Mouse (Mus musculus): ENCODE data around the gene Ick.
"Not testable (repeated sequence)": the region's sequence is repeated elsewhere in the genome, so short reads cannot be mapped to it uniquely, and the experiment has no call there.

Ick gene

GRCm38 (mm10) chr9:78105501-78105932 lies 3.5 kb upstream of the Ick start:
- DNase-seq: peak in 1 of 2 experiments; percentile 28

DNA sequence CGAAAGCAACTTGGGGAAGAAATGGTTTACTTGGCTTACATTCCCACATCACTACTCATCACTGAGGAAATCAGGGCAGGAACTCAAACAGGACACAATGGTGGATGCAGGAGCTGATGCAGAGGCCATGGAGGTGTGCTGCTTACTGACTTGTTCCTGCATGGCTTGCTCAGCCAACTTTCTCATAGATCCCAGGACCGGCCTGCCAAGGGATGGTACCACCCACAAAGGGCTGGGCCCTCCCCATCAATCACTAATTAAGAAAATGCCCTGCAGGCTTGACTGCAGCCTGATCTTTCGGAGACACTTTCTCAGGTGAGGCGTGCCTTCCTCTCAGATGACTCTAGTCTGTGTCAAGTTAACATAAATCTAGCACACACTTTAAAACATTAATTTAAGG lies 2.2 kb upstream of the Ick start:
- DNase-seq: no peak

DNA sequence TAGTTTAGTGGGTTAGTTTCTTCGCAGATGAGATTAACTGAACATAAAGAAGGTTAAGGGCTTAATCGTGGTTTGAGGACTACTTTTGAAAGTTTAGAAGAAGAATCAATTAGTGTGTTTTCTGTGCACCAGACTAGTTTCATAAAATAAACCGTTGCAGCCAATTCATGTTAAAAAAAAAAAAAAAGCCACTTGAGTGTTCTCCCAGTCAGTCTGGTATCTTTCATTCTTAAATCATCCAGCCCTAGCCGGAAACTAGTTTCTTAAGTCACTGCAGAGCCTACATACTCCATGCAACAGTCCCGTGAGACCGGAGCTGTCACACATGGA lies 1.4 kb upstream of the Ick start:
- no peak for DNase-seq

DNA sequence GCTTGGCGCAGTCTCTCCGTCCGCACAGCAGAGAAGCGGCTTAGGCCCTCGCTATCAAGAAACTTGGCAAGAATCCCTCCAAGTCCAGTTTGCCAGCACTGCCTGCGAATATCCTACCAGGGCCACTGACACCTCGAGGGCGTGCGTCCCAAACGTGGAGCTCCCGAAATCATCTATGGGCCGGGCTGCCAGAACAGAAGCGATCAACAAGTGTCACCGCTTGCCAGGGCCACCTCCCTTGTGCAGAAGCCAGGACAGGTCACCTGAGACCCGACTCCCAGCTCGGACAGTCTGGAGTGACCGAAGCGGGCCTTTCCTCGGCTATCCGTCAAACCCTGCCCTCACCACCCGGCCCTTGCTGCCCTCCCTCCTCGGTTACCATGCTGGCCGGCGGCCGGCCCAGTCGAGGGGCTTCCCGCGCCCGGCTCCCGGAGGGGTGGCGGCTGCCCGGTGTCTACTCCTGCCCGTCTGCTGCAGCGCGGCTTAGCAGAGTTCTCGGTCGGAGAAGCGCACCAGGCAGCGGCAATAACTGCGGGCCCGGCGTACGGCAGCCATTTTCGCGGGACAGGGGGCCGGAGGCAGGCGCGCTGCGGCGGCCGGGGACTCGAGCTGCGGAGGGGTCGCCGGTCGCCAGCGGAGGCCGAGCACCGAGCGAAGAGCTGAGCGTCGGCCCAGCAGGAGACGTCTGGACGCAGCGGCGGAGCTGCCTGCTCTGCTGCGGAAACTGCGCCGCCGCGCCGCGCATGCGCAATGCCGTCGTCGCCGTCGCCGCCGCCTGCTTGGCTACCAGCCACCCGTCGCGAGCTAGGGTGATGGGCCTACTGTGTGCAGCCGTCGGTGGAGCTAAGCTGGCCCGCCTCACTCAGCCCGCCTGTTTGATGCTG lies 838 bp upstream of the Ick start:
- DNase-seq: peak; percentile 80 to 82

- DNase-seq: no peak
Observed at GRCm38 (mm10) chr9:78109656-78110055, 664 bp downstream of the Ick start.

DNA sequence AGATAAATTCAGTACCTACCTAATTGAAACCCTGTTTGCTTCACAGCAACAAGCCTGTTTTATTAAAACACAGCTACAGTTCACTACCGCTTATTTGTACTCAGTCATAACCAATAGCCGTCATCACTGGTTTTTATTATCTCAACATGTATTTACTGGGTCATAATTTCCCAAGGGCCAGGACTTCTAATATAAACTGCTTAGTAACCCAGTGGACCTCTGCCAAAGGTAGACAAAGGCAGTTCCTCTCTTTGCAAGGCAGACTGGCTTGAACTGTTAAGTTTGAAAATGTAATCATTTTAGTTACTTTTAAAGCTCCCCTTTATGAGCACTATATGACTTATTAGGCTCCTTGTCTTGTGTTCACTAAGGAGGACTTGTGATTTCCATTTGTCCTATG lies 2.5 kb downstream of the Ick start:
- no peak for DNase-seq

- DNase-seq: peak; percentile 91 to 94
Observed at GRCm38 (mm10) chr9:78112770-78113537, 4.0 kb downstream of the Ick start.

DNA sequence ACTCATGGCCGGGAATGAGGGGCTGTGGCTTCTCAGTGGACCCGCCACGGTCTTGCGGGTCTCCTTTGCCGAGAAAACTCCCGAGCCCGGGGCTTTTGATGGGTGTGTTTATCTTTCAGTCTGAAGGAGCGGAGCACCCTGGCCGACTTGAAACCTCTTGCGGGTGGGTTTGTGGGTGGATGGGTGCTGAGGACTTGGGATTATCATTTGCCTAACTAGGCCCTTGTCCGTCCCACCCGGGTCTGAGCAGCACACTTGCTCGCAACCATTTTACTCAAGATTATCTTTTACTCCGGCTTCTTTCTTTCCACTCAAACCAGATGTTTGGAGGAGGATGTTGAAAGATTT lies 4.5 kb downstream of the Ick start:
- DNase-seq: no peak

DNA sequence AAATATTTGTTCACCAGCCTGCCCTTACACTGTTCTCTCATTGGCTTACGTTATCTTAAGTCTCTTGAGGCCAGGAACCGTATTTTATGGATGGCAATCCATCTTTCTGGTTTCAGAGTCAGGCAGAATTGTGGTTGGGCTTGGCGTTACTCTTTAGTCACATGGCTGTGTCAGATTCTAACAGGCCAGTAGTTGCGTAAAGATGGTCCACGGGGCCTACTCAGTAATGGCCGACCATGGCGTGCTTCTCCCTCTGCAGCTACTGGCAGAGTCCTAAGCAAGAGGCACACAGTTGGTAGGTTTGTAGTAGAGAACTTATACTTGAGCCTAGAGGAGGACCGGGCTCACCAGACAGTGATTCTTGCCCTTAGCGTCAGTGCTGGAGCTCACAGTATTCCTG lies 6.8 kb downstream of the Ick start:
- DNase-seq: no peak

DNA sequence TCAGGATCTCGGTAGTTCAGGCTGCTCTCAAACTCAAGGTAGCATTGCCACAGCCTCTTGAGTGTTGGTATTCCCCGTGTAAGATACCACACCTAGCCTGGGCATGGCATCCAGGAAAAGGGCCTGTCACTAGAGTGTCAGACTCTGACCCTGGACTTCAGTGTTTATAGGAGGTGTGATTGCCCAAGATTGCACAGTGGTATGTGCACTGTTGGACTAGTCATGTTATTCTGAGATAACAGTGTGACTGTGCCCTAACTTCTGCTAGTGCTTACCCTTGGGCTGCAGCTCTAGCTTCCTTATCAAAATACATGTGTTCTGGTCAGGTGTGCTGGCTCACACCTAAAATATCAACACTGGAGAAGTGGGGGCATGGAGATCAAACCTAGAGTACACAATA lies 8.7 kb downstream of the Ick start:
- peak; percentile 52 to 73 for DNase-seq

DNA sequence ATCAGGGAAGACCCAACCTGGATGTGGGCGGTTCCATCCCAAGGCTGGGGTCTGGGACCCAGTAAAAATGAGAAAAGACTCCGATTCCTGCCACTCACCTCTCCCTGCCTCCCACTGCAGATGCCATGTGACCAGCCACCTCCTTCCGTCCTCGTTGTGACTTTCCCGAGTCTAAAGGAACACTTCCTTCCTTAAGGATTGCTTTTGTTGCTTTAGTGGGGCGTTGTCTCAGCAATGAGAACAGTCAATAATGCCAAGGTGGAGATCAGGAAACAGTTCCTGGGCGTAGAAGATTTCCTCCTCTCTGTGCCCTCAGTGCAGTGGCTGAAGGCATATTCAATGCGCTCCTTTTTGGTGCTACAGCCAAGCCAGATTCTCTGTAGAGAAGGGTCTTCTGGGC lies 12.4 kb downstream of the Ick start:
- DNase-seq: peak; percentile 72 to 86

- DNase-seq: no peak
Observed at GRCm38 (mm10) chr9:78121985-78122384, 13.0 kb downstream of the Ick start.

DNA sequence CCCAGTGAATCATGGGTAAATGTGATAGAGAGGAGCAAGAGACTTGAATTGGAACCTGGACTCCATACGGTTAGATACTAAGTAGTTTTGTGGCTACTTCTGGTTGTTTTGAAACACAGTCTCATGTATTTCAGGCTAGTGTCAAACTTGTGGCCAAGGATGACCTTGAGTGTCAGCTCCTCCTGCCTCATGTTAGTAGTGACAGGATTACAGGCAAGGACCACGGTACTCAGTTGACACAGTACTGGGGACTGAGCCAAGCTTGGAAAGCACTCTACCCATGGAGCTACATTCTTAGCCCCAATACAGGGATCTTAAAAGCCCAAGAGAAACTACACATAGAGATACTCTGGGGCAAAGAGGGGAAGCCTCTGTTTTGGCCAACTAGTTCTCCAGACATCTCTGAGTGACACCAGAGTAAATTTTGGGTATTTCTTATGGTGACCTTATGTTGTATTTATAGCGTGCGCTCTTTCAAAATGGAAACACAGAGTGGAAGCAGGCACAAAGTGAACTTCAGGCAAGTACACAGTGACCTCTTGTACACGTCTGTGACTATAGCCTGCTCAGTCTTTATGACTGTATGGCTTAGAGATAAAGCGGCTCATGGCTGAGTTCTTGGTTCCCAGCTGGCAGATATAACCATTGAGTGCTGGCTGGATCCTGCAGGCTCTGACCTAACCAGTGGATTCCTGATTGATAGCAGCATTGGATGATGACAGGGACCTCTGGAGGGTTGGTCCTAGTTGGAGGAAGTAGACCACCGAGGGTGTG lies 14.1 kb downstream of the Ick start:
- DNase-seq: no peak

GRCm38 (mm10) chr9:78124297-78124696 lies 15.3 kb downstream of the Ick start:
- DNase-seq: no peak

DNA sequence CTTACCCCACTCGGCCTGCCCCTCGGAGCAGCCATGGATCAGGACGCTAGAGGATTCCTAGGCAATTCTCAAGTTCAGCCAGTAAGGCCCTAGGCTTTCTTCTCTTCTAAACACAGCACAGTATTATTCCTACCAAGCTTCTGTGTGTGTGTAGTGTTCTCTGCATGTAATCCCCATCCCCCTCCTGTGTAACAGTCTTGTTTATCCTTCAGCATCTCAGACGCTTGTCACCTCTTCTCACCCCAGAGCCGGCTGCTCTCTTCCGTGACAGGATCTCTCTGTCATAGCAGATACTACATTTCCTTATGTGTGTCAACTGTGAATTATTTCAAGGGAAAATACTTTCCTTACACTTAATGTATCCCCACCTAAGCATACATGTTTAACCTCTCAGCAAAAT lies 17.0 kb downstream of the Ick start:
- DNase-seq: no peak

GRCm38 (mm10) chr9:78126643-78127042 lies 17.7 kb downstream of the Ick start:
- DNase-seq: no peak

- DNase-seq: no peak
Observed at GRCm38 (mm10) chr9:78135658-78136057, 26.7 kb downstream of the Ick start.

GRCm38 (mm10) chr9:78138044-78138676 lies 29.2 kb downstream of the Ick start:
- no peak for DNase-seq

GRCm38 (mm10) chr9:78139463-78139862 lies 30.5 kb downstream of the Ick start:
- DNase-seq: peak; percentile 43 to 64

DNA sequence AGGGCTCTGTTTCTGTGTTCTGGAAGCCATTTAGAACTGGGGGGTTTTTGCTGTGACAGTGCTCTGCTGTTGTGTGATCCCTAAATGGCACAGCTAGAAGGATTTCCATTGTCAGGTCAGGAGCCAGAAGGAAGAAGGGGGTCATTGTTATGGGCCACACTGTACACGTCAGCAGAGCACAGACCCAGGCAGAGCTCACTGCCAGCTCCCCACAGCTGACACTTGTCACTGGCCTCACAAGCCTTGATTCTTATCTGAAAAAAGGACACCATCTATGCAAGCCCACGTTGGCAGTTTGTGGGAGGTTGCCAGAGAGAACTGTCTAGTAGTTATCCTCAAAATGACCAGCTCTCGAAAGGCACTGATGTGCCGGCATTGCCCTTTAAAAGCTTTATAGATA lies 37.1 kb downstream of the Ick start:
- DNase-seq: no peak

DNA sequence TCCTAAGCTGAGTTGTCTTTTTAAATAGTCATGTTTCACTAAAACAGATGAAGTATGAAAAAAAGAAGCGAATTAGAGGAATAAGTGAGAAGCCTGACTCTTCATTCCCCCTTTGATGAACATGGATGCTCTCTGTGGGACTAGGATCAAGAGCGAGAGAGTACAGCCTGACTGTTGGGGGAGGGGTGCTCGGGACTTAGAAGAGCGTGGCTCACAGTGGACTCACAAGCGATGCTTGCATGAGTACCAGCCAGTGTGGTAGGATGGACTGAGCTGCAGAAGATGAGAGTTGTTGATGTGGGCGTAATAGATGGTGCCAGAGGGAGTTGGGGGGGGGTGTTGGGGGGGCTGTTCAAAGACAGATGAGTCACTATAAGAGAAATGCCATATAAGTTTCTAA lies 37.6 kb downstream of the Ick start:
- no peak for DNase-seq

DNA sequence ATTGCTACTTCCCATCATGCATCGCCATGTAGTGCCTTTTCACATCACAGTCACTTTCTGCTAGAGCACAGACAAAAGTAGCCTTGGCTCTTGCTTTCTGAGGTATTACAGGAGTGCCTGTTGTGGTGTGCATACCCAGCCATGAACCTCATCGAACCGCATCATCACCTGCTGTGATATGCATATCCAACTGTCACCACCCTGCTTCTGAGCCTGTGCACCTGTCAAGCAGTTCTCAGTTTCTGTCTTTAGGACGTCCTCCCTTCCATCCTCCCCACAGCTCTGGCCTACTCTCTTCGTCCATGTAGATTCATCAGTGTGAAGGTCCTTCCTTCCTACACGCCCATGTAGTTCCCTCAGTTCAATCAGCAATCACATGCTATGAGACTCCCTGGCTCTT lies 39.2 kb downstream of the Ick start:
- DNase-seq: no peak

DNA sequence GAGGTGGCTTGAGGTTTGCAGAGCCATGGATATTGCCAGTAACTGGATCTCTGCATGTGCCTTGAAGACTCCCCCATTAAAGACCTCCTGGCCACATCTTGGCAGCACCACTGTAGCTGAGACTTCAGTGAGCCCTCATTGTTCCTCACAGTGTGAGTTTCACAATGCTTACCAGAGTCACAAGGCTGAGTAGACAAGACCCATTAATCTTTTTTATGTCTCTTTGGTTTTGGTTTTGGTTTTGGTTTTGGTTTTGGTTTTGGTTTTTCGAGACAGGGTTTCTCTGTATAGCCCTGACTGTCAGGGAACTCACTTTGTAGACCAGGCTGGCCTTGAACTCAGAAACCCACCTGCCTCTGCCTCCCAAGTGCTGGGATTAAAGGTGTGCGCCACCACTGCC lies 40.8 kb downstream of the Ick start:
- DNase-seq: not testable (repeated sequence)

Measured in lung, adult 18-20 months (tissue).